Mouse (Mus musculus) CD8-positive naive resting alpha-beta T cell, adult 2 months (primary cell): ENCODE data around the gene Gon7.

Source experiments
- DNase-seq, 2 experiments: peaks; one replicate each; pipeline ENCODE4 v3.0.0; 2022; ENCODE audit warnings: low read depth in 2 of 2, low spot score in 2 of 2

Gene Gon7

DNA sequence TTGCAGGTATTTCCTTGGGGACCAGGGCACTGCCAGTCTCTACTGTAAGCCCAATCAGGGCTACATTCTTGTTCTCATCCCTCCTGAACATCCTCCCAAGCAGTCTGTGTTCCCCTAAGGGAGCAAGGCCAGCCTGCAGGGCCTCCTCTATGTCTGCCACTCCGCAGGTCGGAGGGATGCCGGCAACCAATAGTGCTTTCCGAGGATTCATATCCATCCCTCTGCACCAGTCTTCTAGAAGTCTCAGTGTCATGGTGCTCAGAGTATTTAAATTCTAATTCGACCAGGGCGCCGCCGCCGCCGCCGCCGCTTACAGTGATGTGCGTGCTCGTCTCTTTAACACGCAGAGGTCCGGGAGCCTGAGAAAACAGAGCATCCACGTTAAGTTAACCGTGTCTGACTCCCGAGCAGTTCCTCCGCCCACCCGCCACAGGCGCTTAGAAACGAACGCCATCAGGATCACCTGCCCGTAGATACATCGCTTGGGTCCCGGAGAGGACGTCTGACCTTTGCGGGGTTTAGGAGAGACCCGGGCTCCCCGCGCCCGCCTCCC is 14.5 kb downstream of the Gon7 start:
- DNase-seq, result no peak

DNA sequence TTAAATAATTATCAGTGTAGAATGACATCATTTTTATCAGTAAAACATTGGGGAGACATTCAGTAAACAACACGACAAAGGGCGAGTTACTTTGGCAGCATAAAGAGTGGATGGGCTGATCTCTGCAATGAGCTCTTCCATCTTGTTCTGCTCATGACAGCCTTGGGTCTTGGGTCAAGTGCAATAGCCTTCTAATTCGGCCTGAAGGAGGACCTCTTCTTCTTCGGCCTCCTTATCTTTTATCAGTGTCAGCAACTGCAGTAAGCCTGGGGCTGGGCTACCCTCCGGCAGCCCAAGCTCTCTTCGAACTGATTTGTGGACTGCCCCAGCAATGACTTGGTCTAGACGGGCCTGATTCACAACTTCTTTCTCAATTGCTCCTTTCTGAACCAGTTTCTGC is 15.5 kb downstream of the Gon7 start:
- no peak for DNase-seq

DNA sequence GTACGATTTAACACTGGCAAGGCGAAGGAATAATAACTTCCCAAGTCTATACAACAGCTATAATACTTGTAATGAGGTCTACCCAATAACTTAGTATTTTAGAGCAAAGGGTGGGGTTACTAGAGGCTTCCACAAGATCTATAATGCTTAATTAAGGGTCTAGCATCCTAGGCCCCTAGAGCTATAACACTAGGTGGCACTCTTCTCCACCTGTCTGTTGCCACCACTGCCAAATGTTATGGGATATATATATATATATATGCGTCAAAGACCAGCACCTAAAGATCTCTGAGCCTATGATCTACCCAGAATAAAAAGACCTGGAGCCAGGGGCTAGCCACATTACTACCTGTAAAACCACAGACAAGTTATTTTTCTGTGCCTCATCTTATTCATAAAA is 17.3 kb downstream of the Gon7 start:
- DNase-seq, result peak; percentile 15 to 54

DNA sequence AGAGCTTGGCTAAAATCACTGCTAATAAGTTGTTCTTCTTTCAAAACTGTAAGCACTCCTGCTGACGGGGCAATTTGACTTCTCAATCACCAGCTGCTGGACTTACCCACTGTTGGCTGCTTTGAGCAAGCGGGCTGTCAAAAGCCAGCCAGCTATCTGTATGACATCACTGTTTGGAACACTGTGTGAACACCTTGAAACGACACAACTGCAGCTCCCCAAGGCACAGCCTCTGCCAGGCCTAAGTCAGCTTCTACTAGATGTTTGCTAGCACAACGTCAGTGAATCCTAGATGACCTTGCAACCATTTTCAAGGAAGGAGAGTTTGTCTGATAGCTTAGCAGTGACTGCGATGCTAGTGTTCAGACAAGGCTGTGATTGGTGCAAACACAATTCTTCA is 18.5 kb downstream of the Gon7 start:
- no peak for DNase-seq

DNA sequence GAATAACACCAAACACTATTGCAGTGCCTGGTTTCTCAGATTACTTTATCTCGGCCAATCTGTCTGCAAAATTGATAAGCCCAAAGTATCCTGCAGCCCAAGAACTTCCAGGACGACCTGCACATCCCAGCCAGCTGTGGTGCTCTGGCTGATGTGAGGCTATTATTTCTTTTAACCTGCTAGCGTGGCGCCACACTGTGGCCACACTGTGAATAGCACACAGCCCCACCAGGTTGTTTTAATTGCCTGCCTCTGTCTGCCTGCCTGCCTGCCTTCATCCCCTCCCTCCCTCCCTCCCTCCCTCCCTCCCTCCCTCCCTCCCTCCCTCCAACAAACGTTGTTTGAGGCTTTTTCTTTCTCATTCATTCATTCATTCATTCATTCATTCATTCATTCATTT is 24.2 kb downstream of the Gon7 start:
- peak; percentile 43 to 60 for DNase-seq

DNA sequence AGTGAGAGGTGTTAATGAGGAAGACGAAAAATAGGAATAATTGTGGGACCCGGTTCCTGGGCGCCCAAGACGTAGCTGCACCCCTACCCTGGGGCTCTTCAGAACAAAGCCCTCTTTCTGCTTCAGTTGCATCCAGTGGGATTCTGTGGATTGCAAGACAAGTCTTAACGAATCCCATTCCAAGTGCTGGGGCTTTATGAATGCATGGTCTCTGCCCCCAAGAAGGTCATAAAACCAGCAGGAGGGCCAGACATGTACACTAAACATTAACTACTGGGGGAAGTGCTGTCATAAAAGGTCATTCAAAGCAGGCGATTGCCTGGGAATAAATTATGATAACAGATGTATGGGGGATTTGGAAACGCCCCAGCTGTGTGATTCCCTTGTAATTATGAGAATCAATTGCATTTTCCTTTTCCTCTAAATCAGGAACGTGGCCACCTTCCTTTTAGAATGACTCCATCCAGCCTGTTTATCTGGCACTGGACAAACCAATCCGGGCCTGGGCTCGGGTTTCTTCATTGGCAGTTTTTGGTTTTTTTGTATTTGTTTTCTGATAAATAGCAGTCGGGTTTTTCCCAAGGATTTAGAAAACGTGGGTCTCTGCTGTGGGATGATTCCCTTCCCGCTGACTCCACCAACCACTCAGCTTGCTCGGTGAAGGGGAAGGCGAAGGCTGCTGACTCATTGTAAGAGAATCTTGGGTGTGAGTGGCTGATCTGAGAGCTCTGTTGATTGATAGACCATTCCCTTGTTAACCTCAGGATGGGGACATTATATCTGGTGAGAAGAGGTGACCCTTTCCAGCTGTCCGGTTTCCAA is 26.6 kb downstream of the Gon7 start:
- no peak for DNase-seq

DNA sequence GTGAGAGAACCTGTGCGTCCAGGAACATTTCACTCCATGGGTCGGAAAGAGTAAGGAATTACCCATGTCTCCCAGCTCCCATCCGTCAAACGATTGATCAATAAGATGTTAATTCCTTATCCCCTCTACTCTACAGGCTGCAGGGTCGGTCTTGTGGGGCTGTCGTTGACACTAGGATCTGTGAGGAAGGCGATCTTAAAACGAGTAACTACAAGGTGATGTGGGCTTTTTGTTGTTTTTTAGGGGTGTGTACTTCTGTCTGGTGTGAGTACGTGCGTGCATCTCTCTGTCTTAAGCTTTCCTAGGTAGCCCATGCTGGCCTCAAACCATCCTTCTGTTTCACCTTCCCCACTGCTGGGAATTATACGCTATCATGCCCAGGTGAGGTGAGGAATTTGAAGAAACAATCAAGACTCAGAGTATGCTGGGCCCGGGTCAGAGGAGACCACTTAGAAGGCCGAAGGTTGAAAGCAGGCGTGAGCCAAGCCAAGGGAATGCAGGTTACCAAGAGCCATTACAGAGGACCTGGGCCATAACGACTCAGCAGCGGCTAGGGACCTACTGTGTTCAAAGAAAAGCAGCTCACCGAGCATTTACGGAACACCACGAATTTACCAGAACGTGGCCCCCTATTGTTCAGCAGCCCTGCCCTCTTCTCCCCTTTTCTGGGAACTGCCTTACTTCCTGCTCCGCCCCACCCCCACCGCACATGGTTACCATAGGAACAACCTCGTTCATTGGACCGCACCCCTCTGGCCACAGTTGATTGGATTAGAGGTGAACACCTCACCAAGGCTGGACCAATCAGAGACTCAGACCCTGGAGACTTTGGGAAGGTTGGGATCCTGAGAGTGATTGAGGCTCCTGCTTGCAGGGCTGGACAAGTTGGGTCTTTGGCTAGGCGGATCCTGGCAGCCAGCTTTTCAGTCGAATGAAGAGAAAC is 27.5 kb downstream of the Gon7 start:
- no peak for DNase-seq

DNA sequence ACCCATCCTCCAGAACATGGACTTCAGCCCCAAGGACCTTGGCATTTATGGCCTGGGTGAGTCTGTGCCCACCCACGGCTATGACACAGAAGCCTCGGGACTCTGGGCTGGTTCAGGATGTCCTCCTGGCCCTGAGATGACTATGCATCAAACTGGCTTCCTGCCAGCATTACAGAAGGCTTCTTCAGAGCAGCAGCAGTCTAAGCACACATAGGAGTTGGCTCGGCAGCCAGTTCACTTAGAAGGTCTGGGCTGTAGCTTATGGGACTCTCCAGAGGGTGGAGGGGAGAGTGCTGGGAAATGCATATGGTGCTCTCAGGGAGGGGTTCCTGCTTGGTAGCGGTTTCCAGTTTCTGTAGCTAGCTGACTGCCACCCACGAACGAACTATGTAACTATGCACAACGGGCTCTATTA is 31.8 kb downstream of the Gon7 start:
- DNase-seq, result no peak

DNA sequence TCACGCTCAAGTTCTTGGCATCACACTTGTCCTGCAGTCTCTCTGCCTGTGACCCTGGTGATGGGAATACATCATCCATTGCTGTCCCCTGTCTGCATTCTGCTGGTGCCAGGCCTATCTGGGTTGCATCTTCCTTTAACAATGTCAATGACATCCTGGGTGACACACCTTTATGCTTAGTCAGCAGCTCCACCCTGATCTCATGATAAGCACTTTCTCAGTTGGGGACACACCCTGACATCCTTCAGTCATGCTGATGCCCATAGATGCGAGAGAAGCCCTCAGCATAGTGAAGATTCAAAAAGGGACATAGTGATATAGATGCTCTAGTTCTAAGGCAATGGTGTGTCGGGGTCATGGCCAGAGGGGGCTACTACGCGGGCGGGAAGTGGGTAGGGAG is 32.5 kb downstream of the Gon7 start:
- DNase-seq, result no peak

DNA sequence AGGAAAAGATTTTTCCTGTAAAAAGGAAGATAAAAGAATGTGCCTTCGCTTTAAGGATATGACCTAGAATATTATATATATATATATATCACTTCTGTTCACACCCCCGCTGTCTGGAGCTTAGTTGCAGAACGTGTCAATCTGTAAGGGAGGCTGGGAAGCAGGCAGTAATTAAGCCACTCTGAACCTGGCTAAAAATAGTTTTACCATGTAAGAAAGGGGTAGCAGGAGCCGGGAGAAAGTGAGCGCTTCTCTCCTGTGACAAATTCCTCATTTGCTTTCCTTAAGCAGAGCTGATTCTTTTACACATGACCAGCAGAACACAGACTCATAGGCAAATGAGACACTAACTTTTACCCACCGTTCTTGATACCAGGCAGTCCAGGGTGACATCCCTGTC is 33.7 kb downstream of the Gon7 start:
- no peak for DNase-seq

DNA sequence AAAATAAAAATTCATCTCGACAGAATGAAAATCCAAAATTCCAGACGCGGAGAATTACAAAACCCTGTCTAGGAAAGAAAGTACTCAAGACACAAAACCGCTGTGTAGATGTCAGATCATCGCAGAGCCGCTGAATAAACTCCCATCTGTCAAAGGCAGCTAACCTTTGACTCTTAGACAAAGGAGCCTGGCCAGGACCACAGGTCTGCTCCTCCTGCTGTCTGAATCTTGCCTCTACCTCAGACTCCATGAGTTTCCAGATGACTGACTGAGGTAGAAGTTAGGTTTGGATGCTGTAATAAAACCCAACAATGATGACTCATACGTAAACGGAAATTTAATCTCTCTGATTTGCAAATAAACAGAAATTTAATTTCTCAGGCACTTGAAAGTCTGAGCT is 34.6 kb downstream of the Gon7 start:
- DNase-seq, result no peak

DNA sequence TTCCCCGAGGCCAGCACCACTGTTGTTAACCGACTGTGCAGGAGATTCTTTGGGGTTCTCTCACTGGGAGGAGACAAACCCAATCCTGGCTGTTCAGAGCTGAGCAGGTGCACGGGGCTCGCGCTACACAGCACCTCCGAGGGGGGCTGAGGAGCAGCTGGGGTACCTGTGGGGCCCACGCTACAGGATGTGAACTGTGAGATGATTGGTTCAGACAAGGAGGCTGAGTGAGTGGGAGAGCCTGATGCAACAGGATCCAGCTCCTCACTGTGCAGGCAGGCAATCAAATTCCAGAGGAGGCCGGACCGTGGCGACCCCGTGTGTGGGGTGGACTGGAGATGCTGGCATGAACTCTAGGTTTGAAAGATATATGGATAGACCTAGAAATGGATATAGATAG is 35.2 kb downstream of the Gon7 start:
- no peak for DNase-seq

DNA sequence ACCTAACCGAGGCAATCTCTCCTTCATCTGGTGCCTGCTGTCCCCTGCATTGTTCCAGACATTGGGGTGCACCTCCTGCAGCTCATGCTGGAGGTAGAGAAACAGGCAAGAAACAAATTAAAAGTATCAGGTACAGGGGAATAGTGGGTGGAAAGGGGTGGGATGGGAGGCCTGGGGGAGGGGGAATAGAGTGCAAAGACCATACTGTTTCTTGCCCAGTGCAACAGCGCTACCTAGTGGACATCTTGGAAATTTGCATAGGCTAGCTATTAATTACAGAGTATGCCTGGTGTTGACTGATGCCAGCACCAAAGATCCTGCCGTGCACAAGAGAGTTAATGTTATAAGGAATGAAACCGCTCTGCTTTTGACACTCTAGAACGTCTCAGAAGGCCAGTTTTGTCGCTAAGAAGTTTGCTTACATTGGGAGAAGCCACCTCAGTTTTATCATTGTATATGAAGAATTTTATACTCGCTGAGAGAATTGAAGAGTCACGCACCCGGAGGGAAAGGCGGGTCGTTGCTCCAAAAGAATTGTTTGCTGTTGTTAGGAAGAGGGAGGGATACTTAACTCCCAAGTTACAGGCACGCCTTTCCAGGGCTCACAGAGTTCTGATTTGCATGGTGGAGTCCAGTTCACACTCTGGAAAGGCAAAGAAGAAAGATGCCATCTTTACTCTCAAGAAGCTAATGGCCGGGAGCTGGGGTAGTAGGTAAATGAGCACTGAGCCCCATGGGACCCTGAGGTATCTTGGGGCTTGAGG is 37.9 kb downstream of the Gon7 start:
- peak in 1 of 2 experiments; percentile 42 for DNase-seq

DNA sequence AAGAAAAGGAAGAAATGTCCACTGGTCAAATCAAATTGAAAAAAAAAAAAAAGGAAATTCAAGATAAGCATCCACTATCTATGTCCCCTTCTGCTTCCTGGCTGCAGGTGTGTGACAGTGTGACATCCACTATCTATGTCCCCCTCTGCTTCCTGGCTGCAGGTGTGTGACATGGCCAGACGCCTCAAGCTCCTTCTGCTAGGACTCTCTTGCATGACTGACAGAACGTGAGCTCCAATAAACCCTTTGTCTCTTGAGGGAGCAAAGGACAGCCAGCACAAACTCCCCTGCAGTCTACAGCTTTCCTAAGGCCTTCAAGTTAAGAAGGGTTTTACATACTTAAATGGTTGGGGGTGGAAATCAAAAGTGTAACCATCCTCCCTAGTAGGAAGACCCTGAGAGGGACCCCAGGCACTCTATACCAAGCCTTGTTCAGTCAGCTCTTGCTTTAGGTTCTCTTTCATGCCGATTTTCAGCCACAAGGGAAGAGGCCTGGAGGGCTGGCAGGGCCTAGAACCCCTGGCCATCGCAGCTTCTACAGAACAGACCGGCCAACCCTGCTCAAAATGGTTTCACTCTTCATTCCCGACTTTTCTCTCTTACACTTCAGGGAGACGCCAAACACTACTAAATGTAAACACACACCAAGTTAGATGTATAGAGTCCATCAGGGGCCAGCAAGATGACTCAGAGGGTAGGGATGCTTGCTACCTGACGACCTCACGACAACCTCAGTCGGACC is 42.8 kb downstream of the Gon7 start:
- DNase-seq, result no peak

DNA sequence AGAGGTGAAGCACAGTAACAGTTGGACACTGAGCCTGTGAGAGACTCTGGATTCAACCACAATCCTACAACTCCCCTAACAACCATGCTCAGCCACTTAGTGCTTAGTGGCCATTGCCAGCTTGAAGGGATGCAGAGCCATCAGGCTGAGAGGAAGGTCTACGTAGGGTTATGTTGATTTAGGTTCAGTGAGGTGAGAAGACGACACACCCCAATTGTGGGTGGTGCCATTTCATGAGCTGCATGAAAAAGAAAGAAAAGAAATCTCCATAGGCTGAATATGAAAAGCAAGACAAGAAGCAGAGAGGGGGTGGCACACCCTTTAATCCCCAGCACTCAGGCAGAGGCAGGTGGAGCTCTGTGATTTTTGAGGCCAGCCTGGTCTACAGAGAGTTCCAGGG is 43.5 kb downstream of the Gon7 start:
- DNase-seq, result no peak

DNA sequence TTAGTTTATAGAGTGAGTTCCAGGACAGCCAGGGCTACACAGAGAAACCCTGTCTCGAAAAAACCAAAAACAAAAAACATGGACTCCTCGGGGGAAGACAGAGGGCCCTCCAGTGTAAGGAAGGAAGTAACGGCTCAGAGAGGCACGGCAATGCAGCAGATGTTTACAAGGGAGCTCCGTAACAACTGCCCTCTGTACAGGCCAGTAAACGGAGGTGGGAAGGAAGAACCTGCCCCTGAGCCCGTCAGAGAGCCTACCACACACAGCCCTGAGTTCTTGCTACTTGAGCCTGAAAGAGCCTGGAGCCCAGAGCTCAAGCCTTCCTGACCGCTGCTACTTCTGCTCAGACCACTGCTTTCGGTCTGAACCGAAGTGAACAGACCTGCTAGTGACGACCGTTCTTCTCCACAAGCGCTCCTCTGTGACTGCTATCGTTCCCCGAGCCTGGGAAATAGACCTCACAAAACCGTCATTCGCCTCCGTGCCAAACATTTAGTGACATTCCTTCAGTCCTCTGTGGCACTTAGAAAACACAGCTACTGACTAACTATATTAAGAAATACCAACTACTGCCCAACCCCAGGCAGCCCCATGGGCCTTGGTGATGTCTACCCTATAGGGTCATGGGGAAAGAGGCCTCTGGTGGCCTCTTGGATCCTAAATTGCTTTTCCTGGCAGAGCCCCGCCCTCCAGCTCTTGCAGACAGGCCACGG is 44.3 kb downstream of the Gon7 start:
- DNase-seq, result no peak

DNA sequence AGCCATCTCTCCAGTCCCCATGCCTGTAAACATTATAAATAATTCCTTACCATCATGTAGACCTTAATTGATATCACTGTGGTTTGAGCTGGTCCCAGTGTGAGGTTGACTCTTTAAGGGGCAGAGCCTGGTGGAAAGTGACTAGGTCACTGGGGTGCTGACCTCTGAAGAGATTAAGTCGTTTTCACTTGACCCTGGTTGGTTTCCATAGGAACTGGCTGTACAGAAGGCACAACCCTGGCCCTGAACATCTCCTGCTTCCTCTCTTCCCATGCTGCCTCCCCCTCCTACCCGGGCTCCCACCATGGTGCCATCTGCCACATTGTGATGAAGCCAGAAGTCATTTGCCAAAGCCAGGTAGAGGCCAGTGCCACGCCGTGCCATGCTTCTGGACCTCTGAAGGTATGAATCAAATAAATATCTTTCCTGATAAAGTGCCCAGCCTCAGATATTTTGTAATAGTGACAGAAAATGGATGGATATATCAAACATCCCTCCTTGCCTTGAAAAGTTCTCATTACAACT is 46.7 kb downstream of the Gon7 start:
- DNase-seq, result no peak

DNA sequence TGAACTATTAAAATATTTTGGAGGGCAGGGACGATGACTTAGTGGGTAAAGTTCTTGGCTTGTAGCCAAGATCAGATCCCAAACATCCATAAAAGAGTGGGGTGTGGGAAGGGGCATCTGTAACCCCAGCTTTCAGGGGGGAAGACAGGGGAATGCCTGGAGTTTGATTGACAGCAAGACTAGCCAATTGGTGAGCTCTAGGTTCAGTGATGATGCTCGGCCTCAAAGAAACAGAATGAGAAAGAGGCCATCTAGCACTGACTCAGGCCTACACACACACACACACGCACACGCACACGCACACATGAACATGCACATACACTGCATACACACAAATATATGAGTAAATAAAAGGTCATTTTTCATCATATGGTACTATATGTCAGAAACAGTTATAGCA is 47.7 kb downstream of the Gon7 start:
- DNase-seq, result no peak

DNA sequence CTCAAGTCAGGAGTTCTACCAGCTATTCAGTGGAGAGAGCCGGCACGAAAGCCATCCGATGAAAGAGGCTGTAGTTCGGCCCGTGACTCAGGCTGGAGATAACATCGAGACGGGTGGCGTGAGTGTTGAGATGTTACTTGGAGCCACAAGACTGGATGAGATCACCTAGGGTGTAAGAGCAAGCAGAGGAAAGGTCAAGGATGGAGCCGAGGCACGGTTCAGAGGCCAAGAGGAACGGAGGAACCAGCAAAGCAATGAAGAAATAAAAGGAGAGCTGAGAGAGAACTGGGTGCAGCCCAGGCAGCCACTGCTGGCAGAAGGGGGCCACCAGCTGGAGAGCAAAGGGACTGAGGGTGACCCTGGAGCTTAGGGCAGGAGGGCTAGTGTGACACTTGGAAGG is 49.4 kb downstream of the Gon7 start:
- no peak for DNase-seq
